Mouse (Mus musculus) CH12.LX (cell line): ENCODE measurements around the gene Col16a1. TPM values are rescaled to one million over a fixed set of nuclear protein-coding genes. Genes with fewer than 3 reads are reported as not detected.

ENCODE experiments used
- DNase-seq: peaks from one replicate; pipeline ENCODE4 v3.0.0-alpha.2; 2013; ENCODE audit errors: extremely low read depth
- H3K27ac ChIP-seq: 2 replicates; pipeline ENCODE4 v1.5.1; 2012; ENCODE audit warnings: low read depth, mild to moderate bottlenecking, control low read depth, moderate library complexity; ENCODE audit not compliant: insufficient read depth
- H3K27me3 ChIP-seq: replicated peaks from 2 replicates; pipeline ENCODE3; 2012; ENCODE audit warnings: inconsistent platforms
- H3K36me3 ChIP-seq, 2 experiments: replicated peaks in 1 of 2; 2 replicates each; pipeline versions ENCODE3 to v1.6.1; 2012; ENCODE audit warnings: inconsistent platforms in 1 of 2, low read length in 1 of 2, mild to moderate bottlenecking in 1 of 2, mixed read lengths in 1 of 2, moderate library complexity in 1 of 2; ENCODE audit not compliant: control insufficient read depth in 1 of 2, insufficient read depth in 1 of 2
- H3K4me1 ChIP-seq, 2 experiments: 2 replicates each; pipeline ENCODE4 v1.6.1; 2012; ENCODE audit warnings: inconsistent platforms in 1 of 2, moderate library complexity in 1 of 2; ENCODE audit not compliant: insufficient read depth in 2 of 2, control insufficient read depth in 1 of 2
- H3K4me2 ChIP-seq: 2 replicates; pipeline ENCODE4 v1.6.1; 2012; ENCODE audit warnings: low read depth, mild to moderate bottlenecking, control low read depth; ENCODE audit not compliant: poor library complexity, insufficient read depth, severe bottlenecking
- H3K4me3 ChIP-seq, 3 experiments: fragments of 150-350 bp in 1 of 3; sonication (generic) in 1 of 3; replicated peaks in 1 of 3; 2 replicates each; pipeline versions ENCODE3 to v1.5.1; 2011 to 2012; ENCODE audit warnings: low read depth in 2 of 3, low read length in 2 of 3, mild to moderate bottlenecking in 2 of 3, moderate library complexity in 2 of 3, control low read depth in 1 of 3, improper control_type of control experiment in 1 of 3, inconsistent platforms in 1 of 3, mixed read lengths in 1 of 3; ENCODE audit not compliant: poor library complexity in 1 of 3
- H3K79me2 ChIP-seq: replicated peaks from 2 replicates; pipeline ENCODE4 v1.6.1; 2012; ENCODE audit warnings: mild to moderate bottlenecking, moderate library complexity; ENCODE audit not compliant: control insufficient read depth, poor library complexity, insufficient read depth, severe bottlenecking; ENCODE audit errors: extremely low read depth
- H3K9ac ChIP-seq: 2 replicates; pipeline ENCODE4 v1.6.1; 2012; ENCODE audit warnings: low read depth, mild to moderate bottlenecking, control low read depth, moderate library complexity; ENCODE audit not compliant: insufficient read depth
- H3K9me3 ChIP-seq: replicated peaks from 2 replicates; pipeline ENCODE3; 2012; ENCODE audit warnings: low read length, inconsistent platforms, mixed read lengths
- BHLHE40 ChIP-seq: IDR thresholded peaks from 2 replicates; pipeline ENCODE4 v1.6.1; 2011; ENCODE audit warnings: mild to moderate bottlenecking, low read depth, low read length, improper control_type of control experiment
- CTCF ChIP-seq, 2 experiments: IDR thresholded peaks in 1 of 2; conservative IDR thresholded peaks in 1 of 2; 2 replicates each; pipeline ENCODE4 v1.5.1; 2011 to 2012; ENCODE audit warnings: low read depth in 2 of 2, low read length in 2 of 2, improper control_type of control experiment in 1 of 2, inconsistent platforms in 1 of 2, mild to moderate bottlenecking in 1 of 2, moderate library complexity in 1 of 2
- EP300 ChIP-seq: IDR thresholded peaks from 2 replicates; pipeline ENCODE4 v1.6.1; 2011; ENCODE audit warnings: low read length, improper control_type of control experiment
- IRF4 ChIP-seq: IDR thresholded peaks from 2 replicates; pipeline ENCODE4 v1.6.1; 2014; ENCODE audit warnings: low read depth, mild to moderate bottlenecking, inconsistent platforms, low read length, improper control_type of control experiment
- JUN ChIP-seq: IDR thresholded peaks from 2 replicates; pipeline ENCODE4 v1.6.1; 2011; ENCODE audit warnings: low read depth, mild to moderate bottlenecking, low read length, improper control_type of control experiment, moderate library complexity; ENCODE audit not compliant: insufficient read depth
- MAX ChIP-seq: IDR thresholded peaks from 2 replicates; pipeline ENCODE4 v1.6.1; 2011; ENCODE audit warnings: low read length, improper control_type of control experiment
- MAZ ChIP-seq: IDR thresholded peaks from 2 replicates; pipeline ENCODE4 v1.6.1; 2012; ENCODE audit warnings: low read depth, mild to moderate bottlenecking, inconsistent platforms, low read length, improper control_type of control experiment, moderate library complexity
- MEF2A ChIP-seq: IDR thresholded peaks from 2 replicates; pipeline ENCODE4 v1.6.1; 2014; ENCODE audit warnings: low read depth, mild to moderate bottlenecking, inconsistent platforms, low read length, improper control_type of control experiment, borderline replicate concordance
- MXI1 ChIP-seq: IDR thresholded peaks from 2 replicates; pipeline ENCODE4 v1.6.1; 2011; ENCODE audit warnings: mild to moderate bottlenecking, low read depth, low read length, improper control_type of control experiment
- NELFE ChIP-seq: IDR thresholded peaks from 2 replicates; pipeline ENCODE4 v1.6.1; 2011; ENCODE audit warnings: low read depth, low read length, improper control_type of control experiment
- NRF1 ChIP-seq: IDR thresholded peaks from 2 replicates; pipeline ENCODE4 v1.6.1; 2014; ENCODE audit warnings: low read depth, mild to moderate bottlenecking, inconsistent platforms, low read length, improper control_type of control experiment, moderate library complexity
- PAX5 ChIP-seq: IDR thresholded peaks from 2 replicates; pipeline ENCODE4 v1.6.1; 2012; ENCODE audit warnings: low read length, inconsistent platforms, mixed read lengths
- POLR2AphosphoS2 ChIP-seq: IDR thresholded peaks from 2 replicates; pipeline ENCODE4 v1.6.1; 2011; ENCODE audit warnings: low read depth, low read length, improper control_type of control experiment
- RAD21 ChIP-seq: IDR thresholded peaks from 2 replicates; pipeline ENCODE4 v1.6.1; 2011; ENCODE audit warnings: low read depth, mild to moderate bottlenecking, low read length, improper control_type of control experiment, moderate library complexity
- RCOR1 ChIP-seq: conservative IDR thresholded peaks from 2 replicates; pipeline ENCODE4 v1.6.1; 2012; ENCODE audit warnings: low read depth, mild to moderate bottlenecking, inconsistent platforms, low read length, improper control_type of control experiment
- SMC3 ChIP-seq: IDR thresholded peaks from 2 replicates; pipeline ENCODE4 v1.6.1; 2011; ENCODE audit warnings: low read depth, low read length, improper control_type of control experiment
- USF1 ChIP-seq: IDR thresholded peaks from 2 replicates; pipeline ENCODE4 v1.6.1; 2014; ENCODE audit warnings: low read depth, mild to moderate bottlenecking, inconsistent platforms, low read length, improper control_type of control experiment
- ZKSCAN1 ChIP-seq: IDR thresholded peaks from 2 replicates; pipeline ENCODE4 v1.6.1; 2012; ENCODE audit warnings: low read depth, inconsistent platforms, low read length, improper control_type of control experiment, borderline replicate concordance
- ZMIZ1 ChIP-seq: IDR thresholded peaks from 2 replicates; pipeline ENCODE4 v1.6.1; 2012; ENCODE audit warnings: low read depth, mild to moderate bottlenecking, inconsistent platforms, low read length, improper control_type of control experiment
- ZNF384 ChIP-seq: IDR thresholded peaks from 2 replicates; pipeline ENCODE4 v1.6.1; 2012; ENCODE audit warnings: low read depth, low read length, improper control_type of control experiment, inconsistent platforms
- dilution Hi-C: fragments of 300-500 bp; cut with MboI; formaldehyde crosslinking; loops from 2 replicates; pipeline ENCODE4 v1.14.3; 2020; ENCODE audit warnings: low sequenced_read_pairs; ENCODE audit not compliant: extremely low pct_unique_long_range_greater_than_20kb, extremely low pct_ligation_motif_present
- in situ Hi-C: fragments of 300-500 bp; cut with MboI; formaldehyde crosslinking; loops from 3 replicates; pipeline ENCODE4 v1.14.3; 2019; ENCODE audit warnings: low sequenced_read_pairs, low pct_ligation_motif_present, low pct_unique_long_range_greater_than_20kb, mixed read lengths
- polyA plus RNA-seq: library from polyadenylated mRNA; unstranded; fragments of >175 nt; gene quantifications from 2 replicates; pipeline ENCODE4 v1.2.1, GENCODE M21; 2012; ENCODE audit warnings: low read depth; ENCODE audit not compliant: insufficient read length
- total RNA-seq, 2 experiments: library from RNA; depleted of rRNA; stranded (reverse); fragments of 300-350 nt in 1 of 2; fragments of >200 nt in 1 of 2; gene quantifications; 2 replicates each; pipeline ENCODE4 v1.2.3; 2012 to 2014

Gene Col16a1
- total and polyA plus RNA-seq, 3 experiments = not detected

DNA sequence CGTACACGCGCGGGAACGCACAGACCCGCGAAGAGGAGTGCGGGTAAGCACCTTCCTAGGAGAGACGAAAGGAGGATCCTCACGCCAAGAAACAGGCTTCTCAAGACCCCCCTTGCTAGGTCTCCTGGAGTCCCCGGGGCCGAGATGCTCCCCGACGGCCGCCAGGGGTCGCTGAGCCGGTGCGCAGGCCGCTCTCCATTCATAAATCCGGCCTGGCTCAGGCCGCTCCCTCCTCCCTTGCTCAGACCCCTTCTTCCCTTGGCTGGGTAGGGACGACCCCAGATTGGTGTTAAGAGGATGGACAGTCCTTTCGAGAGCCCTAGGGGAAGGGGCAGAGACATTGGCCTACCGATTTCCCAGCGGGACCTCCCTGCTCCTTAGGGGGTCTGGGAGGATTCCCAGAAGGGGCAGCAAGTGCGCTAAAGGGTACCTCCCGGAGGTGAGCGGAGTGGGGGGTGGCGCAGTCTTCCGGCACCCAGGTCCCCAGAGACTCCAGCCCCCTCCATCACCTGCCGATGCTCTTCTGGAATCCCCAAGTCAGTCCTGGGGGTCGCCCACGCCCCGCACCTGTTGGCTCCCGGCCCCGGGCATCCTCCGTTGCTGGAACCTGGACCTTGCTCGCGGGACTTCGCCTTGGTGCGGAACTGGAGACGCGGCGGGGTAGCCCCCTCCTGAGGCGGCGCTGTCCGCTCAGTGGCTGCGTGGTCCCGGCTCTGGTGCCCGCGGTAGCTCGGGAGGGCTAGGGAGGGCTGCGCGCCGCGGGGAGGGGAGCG, 91.0 kb downstream of the Col16a1 start:
- Histone ChIP-seq H3K27me3 (peaks cover 94% of the 10 kb centered on the region), H3K9me3 (no peaks in the 10 kb centered on the region)
- TF ChIP-seq IRF4 = no peak
- no peak for TF ChIP-seq USF1
- TF ChIP-seq RCOR1 = no peak
- TF ChIP-seq SMC3 = peak; percentile 64
- peak; percentile 21 for TF ChIP-seq RAD21
- TF ChIP-seq CTCF (conservative IDR thresholded peaks at IDR 0.05 in 1 of 2, IDR thresholded peaks at IDR 0.05 in 1 of 2; ENCODE audit: low read depth in 2 of 2, low read length in 2 of 2) = peak; percentile 40 to 65
- no peak for TF ChIP-seq PAX5
- TF ChIP-seq, all 38 proteins: peak for 3
- Histone ChIP-seq H3K36me3 (no peaks in the 10 kb centered on the region), H3K79me2 (no peaks in the 10 kb centered on the region), H3K4me3 (no peak overlapping the region), H3K4me2 (0 out of 2 replicates have a peak overlapping the region, but pooled peaks have one; percentile 4), H3K4me1 (no peaks in the 10 kb centered on the region; a peak in 1 of 4 replicates), H3K9ac (no peak overlapping the region), H3K27ac (no peak overlapping the region)
- peak; percentile 21 for DNase-seq
- dilution Hi-C loops (no loop called here), in situ Hi-C loops (no loop called here)

DNA sequence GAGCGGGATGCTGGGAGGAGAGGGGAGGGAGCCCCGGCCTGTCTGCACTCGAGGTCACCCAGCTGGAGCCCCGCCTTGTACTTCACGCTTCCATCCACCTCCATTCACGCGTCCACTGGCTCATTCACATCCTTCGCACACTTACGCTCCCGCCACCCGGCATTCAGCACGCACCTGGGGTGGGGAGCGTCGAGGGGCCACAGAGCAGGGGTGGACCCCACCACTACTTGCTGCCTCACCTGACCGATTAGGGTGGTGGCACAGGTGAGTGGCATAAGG, 91.5 kb downstream of the Col16a1 start, which contains the start of gene Hcrtr1:
TSS of gene Hcrtr1 (minus strand) at position 146 of the 279 bp plus-strand sequence.
- TF ChIP-seq SMC3 (no peak), MAX (no peak), JUN (no peak), ZMIZ1 (no peak)

DNA sequence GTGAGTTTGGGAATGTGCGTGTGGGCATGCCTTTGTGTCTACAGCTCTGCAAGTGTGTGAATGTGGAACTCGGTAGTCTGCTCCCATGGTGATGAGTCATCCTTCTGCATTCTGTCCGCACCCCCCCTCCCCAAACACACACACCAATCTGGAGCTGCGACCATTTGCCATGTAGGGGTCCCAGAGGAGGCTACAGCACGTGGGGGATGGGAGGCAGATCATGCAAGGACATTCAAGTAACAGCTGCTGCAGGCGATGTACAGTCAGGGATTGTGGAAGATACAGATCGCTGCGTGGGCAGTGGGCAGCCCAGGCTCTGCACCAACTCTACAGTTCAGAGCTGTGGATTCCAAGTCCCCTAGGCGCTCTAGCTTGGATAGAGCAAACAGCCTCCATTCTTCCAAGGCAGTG, 93.4 kb downstream of the Col16a1 start:
- TF ChIP-seq NRF1 (no peak), MAX (no peak), EP300 (no peak), POLR2AphosphoS2 (no peak), NELFE (no peak), MEF2A (no peak), BHLHE40 (no peak), ZNF384 (no peak), ZKSCAN1 (no peak), SMC3 (no peak), MXI1 (no peak), RCOR1 (no peak), MAZ (no peak)
- DNase-seq = no peak
- dilution Hi-C loops = no loop called here
- no peaks in the 10 kb centered on the region; a peak in 1 of 4 replicates for H3K4me1 ChIP-seq
- H3K4me3 ChIP-seq = no peak overlapping the region
- no peaks in the 10 kb centered on the region for H3K36me3 ChIP-seq
- H3K4me2 ChIP-seq = no peak overlapping the region
- no peaks in the 10 kb centered on the region for H3K79me2 ChIP-seq
- H3K27ac ChIP-seq = no peak overlapping the region
- no peak overlapping the region for H3K9ac ChIP-seq
- H3K27me3 ChIP-seq = peaks cover 93% of the 10 kb centered on the region
- in situ Hi-C loops = loop anchor here (5.0 kb wide), 1 partner anchor 41 kb away; no protein-coding TSS in a partner anchor
- peaks cover 12% of the 10 kb centered on the region for H3K9me3 ChIP-seq

More for the DNA sequence above, 91.5 kb downstream of the Col16a1 start, which contains the start of gene Hcrtr1:
- Histone ChIP-seq H3K27me3 (peaks cover 93% of the 10 kb centered on the region), H3K4me2 (0 out of 2 replicates have a peak within 1 kb of the TSS, but pooled peaks have one; percentile 4), H3K27ac (no peak within 1 kb of the TSS), H3K9me3 (no peaks in the 10 kb centered on the region), H3K4me1 (no peaks in the 10 kb centered on the region; a peak in 1 of 4 replicates), H3K9ac (no peak within 1 kb of the TSS), H3K79me2 (no peaks in the 10 kb centered on the region), H3K4me3 (no peak within 1 kb of the TSS), H3K36me3 (no peaks in the 10 kb centered on the region)
- dilution Hi-C loops (no loop called here), in situ Hi-C loops (no loop called here)
- DNase-seq = no peak
